36 mouse cellular contexts compared by ENCODE assay signal in the genomic region with DNA sequence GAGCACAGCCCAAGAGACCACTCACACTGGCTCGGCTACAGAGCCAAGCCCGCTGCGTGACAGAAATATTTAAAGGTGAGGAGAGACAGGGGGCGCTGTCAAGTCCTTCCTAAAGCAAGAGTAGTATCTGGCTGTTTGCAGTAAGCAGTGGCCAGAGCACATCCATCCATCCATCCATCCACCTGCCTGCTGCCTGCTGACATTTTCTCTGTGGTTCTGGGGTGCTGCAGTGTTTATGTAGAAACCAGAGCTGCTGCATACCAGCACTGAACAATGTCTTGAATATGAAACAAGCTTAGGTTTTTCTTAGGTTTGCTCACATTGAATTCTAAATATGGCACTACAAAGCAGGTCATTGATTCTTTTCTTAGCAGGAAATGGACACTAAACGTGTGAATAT. TPM values are rescaled to one million over a fixed set of nuclear protein-coding genes. Genes with fewer than 3 reads are reported as not detected.
DNase-seq lines count a peak whose midpoint lies in the region; ATAC-seq and TF ChIP-seq lines count a peak whose summit lies in the region.
"Had no signal": no experiment of that assay in that cellular context is flagged by ENCODE, and none has a peak within 500 bp of the region (broad histone marks: within the 10 kb centered on the region; RNA-seq: fewer than 3 reads in every experiment).

No protein-coding gene starts in this region.

- H3K27ac ChIP-seq in left cerebral cortex, adult 2 months: no peak overlapping the region
- H3K27ac ChIP-seq in lung, postnatal 0 days (ENCODE audit: low read length): no peak overlapping the region
- H3K27ac ChIP-seq: embryonic facial prominence, embryonic 10.5 days; embryonic facial prominence, embryonic 13.5 days; forebrain, embryonic 10.5 days; forebrain, embryonic 13.5 days; heart, adult 2 months; heart, embryonic 10.5 days; heart, embryonic 13.5 days; hindbrain, embryonic 12.5 days; hindbrain, embryonic 15.5 days had no signal

- TF ChIP-seq EP300 in lung, postnatal 0 days (IDR thresholded peaks at IDR 0.05): no peak

- no peak for DNase-seq in frontal cortex, postnatal 36 days (ENCODE audit: low spot score in 2 of 2)
- DNase-seq in left cerebral cortex, adult 2 months (ENCODE audit: extremely low spot score in 1 of 2, low spot score in 2 of 2): no peak
- no peak for DNase-seq in left cerebral cortex, adult 8-10 months (ENCODE audit: low spot score in 2 of 2)
- no peak for DNase-seq in lung, postnatal 0 days (ENCODE audit: low spot score)
- DNase-seq in lung, postnatal 36 days: no peak
- DNase-seq in ES-CJ7 (ENCODE audit: low read depth, low spot score): peak; percentile 28
- DNase-seq: adrenal gland, adult 8-10 months; adrenal gland, postnatal 25 days; cerebellum, adult 11-12 months; cerebellum, adult 8-10 months; cerebellum, postnatal 10 days; cerebellum, postnatal 36 days; embryo, embryonic 11 days; gastrocnemius, postnatal 25 days; heart, adult 2 months had no signal

- intact Hi-C loops in left cerebral cortex, adult 2 months (cut with DNase I): no loop called here

- H3K4me3 ChIP-seq in left cerebral cortex, adult 2 months: no peak overlapping the region
- no peak overlapping the region for H3K4me3 ChIP-seq in lung, postnatal 0 days (ENCODE audit: low read depth, low read length)
- H3K4me3 ChIP-seq: embryonic facial prominence, embryonic 10.5 days; embryonic facial prominence, embryonic 13.5 days; forebrain, embryonic 10.5 days; forebrain, embryonic 13.5 days; heart, adult 2 months; heart, embryonic 10.5 days; heart, embryonic 13.5 days; hindbrain, embryonic 12.5 days; hindbrain, embryonic 15.5 days had no signal

- WGBS in lung, postnatal 0 days: 61% methylated on average over 5 of the region's 5 CpGs

- no peak overlapping the region for H3K9ac ChIP-seq in lung, postnatal 0 days (replicated peaks; ENCODE audit: low read depth)
- H3K9ac ChIP-seq: embryonic facial prominence, embryonic 13.5 days; forebrain, embryonic 13.5 days; heart, embryonic 13.5 days; hindbrain, embryonic 12.5 days; hindbrain, embryonic 15.5 days had no signal

- ATAC-seq in frontal cortex, adult (ENCODE audit: low TSS enrichment): peak; percentile 64
- no peak for ATAC-seq in lung, postnatal 0 days
- ATAC-seq in erythroblast, adult 5-6 weeks (replicated peaks; ENCODE audit: low FRiP score, poor library complexity, severe bottlenecking): no peak
- ATAC-seq: activated CD4-positive, CD25-positive, alpha-beta regulatory T cell, adult 4 months; forebrain, embryonic 13.5 days; forebrain, embryonic 16.5 days had no signal

- TF ChIP-seq CTCF in left cerebral cortex, adult 2 months (IDR thresholded peaks at IDR 0.05): peak; percentile 17
- peak; percentile 30; the same call in 1 of the 2 replicates for TF ChIP-seq CTCF in lung, postnatal 0 days (IDR thresholded peaks at IDR 0.05)

- H3K9me3 ChIP-seq in lung, postnatal 0 days (ENCODE audit: low read length): 0 out of 2 replicates have a peak, but pooled peaks cover 3% of the 10 kb centered on the region
- H3K9me3 ChIP-seq: embryonic facial prominence, embryonic 10.5 days; embryonic facial prominence, embryonic 13.5 days; forebrain, embryonic 10.5 days; forebrain, embryonic 13.5 days; heart, embryonic 10.5 days; heart, embryonic 13.5 days; hindbrain, embryonic 12.5 days; hindbrain, embryonic 15.5 days had no signal

- H3K27me3 ChIP-seq in lung, postnatal 0 days (replicated peaks; ENCODE audit: insufficient read depth, low read length): no peaks in the 10 kb centered on the region
- H3K27me3 ChIP-seq: embryonic facial prominence, embryonic 13.5 days; forebrain, embryonic 13.5 days; heart, embryonic 13.5 days; hindbrain, embryonic 12.5 days; hindbrain, embryonic 15.5 days had no signal

- no peaks in the 10 kb centered on the region for H3K36me3 ChIP-seq in lung, postnatal 0 days (ENCODE audit: insufficient read depth, low read length)
- H3K36me3 ChIP-seq: embryonic facial prominence, embryonic 10.5 days; embryonic facial prominence, embryonic 13.5 days; forebrain, embryonic 10.5 days; heart, embryonic 10.5 days; heart, embryonic 13.5 days; hindbrain, embryonic 15.5 days had no signal

- no peaks in the 10 kb centered on the region for H3K4me1 ChIP-seq in lung, postnatal 0 days (ENCODE audit: insufficient read depth, low read depth, low read length)
- H3K4me1 ChIP-seq: embryonic facial prominence, embryonic 10.5 days; embryonic facial prominence, embryonic 13.5 days; forebrain, embryonic 10.5 days; forebrain, embryonic 13.5 days; hindbrain, embryonic 12.5 days; hindbrain, embryonic 15.5 days had no signal

- H3K4me2 ChIP-seq in lung, postnatal 0 days (replicated peaks; ENCODE audit: low read depth, low read length): no peak overlapping the region
- H3K4me2 ChIP-seq: embryonic facial prominence, embryonic 13.5 days; forebrain, embryonic 13.5 days; heart, embryonic 13.5 days; hindbrain, embryonic 12.5 days; hindbrain, embryonic 15.5 days had no signal

RNA-seq across cellular contexts. Expression of a gene that starts 2.2 kb away (rescaled TPM):
- not detected for total RNA-seq in left cerebral cortex, adult 2 months (2021)
- total RNA-seq in left cerebral cortex, adult 8-10 months (2022): not detected
- not detected in 2 replicates for polyA plus RNA-seq in lung, postnatal 0 days (2015; fragmentation: Nextera tagmentation; extraction: Ambion mirVana)
- not detected in 2 replicates for total RNA-seq in erythroblast, adult 5-6 weeks (2015; ENCODE audit: low replicate concordance)
- not detected in 2 replicates for total RNA-seq in erythroblast, adult 5-6 weeks (2017; ENCODE audit: low replicate concordance)
- total RNA-seq: adrenal gland, adult 8-10 months; adrenal gland, postnatal 25 days; ES-E14; gastrocnemius, adult 8-10 months; gastrocnemius, postnatal 25 days; heart, adult 2 months; heart, postnatal 25 days; hematopoietic stem cell, adult 5-6 weeks had no signal
- polyA plus RNA-seq: activated CD4-positive, CD25-positive, alpha-beta regulatory T cell, adult 4 months; brain, embryonic 14.5 days; cortical plate, adult 2 months; embryonic facial prominence, embryonic 10.5 days; embryonic facial prominence, embryonic 13.5 days; forebrain, embryonic 10.5 days; forebrain, embryonic 13.5 days; forebrain, embryonic 16.5 days; frontal cortex, adult 2 months; gonadal fat pad, adult 2 months; heart, adult 2 months; heart, embryonic 10.5 days; heart, embryonic 13.5 days; heart, embryonic 16.5 days; hindbrain, embryonic 12.5 days; hindbrain, embryonic 15.5 days had no signal

RNA-seq across cellular contexts. Expression of a gene that starts 4.9 kb away (rescaled TPM):
- not detected for total RNA-seq in left cerebral cortex, adult 2 months (2021)
- total RNA-seq in left cerebral cortex, adult 8-10 months (2022): not detected
- polyA plus RNA-seq in lung, postnatal 0 days (2015; fragmentation: Nextera tagmentation; extraction: Ambion mirVana): 0.07 TPM in 1 of 2 replicates, not detected in the other
- not detected in 2 replicates for total RNA-seq in erythroblast, adult 5-6 weeks (2015; ENCODE audit: low replicate concordance)
- not detected in 2 replicates for total RNA-seq in erythroblast, adult 5-6 weeks (2017; ENCODE audit: low replicate concordance)
- total RNA-seq: adrenal gland, adult 8-10 months; adrenal gland, postnatal 25 days; ES-E14; gastrocnemius, adult 8-10 months; gastrocnemius, postnatal 25 days; heart, adult 2 months; heart, postnatal 25 days; hematopoietic stem cell, adult 5-6 weeks had no signal
- polyA plus RNA-seq: brain, embryonic 14.5 days; cortical plate, adult 2 months; forebrain, embryonic 10.5 days; forebrain, embryonic 16.5 days; frontal cortex, adult 2 months; gonadal fat pad, adult 2 months; heart, adult 2 months; heart, embryonic 10.5 days; heart, embryonic 13.5 days; hindbrain, embryonic 12.5 days; hindbrain, embryonic 15.5 days had no signal

RNA-seq across cellular contexts. Expression of a gene that starts 48.5 kb away (rescaled TPM):
- 100 to 1,000 TPM; 263 to 273 TPM for total RNA-seq in left cerebral cortex, adult 2 months (2021)
- 100 to 1,000 TPM; 250 to 309 (median 281) TPM for total RNA-seq in left cerebral cortex, adult 8-10 months (2022)
- 170 and 180 TPM in 2 replicates for polyA plus RNA-seq in lung, postnatal 0 days (2015; fragmentation: Nextera tagmentation; extraction: Ambion mirVana)
- 270 and 279 TPM in 2 replicates for total RNA-seq in erythroblast, adult 5-6 weeks (2015; ENCODE audit: low replicate concordance)
- total RNA-seq in erythroblast, adult 5-6 weeks (2017; ENCODE audit: low replicate concordance): 328 and 353 TPM in 2 replicates
